Mouse (Mus musculus): ENCODE results near the gene Wdr53.

DNA sequence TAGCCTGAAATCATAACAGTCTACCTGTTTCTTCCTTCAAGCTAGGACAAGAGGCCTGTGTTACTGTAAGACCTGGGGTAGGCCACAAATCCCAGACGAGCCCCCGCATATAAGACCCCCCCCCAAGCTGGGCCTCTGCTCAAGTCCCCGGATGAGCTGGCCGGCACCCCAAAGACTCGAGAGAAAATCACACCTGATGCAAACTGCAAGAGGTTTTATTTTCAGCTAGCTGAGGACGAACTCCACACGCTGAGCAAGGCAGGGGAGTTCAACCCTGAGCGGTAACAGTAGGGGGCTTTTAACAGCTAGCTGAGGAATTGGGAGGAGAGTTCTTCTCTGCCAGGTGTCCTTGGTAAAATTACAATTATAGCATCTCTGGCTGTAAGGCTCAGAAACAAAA, 33.2 kb downstream of the Wdr53 start:
- TF ChIP-seq MAZ (IDR thresholded peaks at IDR 0.05; ENCODE audit: low read depth, low read length) = no peak
- no peak for TF ChIP-seq CTCF (conservative IDR thresholded peaks at IDR 0.05 in 1 of 2, IDR thresholded peaks at IDR 0.05 in 1 of 2; ENCODE audit: low read depth in 2 of 2, low read length in 2 of 2)
- TF ChIP-seq BHLHE40 (IDR thresholded peaks at IDR 0.05; ENCODE audit: low read depth, low read length) = no peak
- no peak for TF ChIP-seq POLR2A (IDR thresholded peaks at IDR 0.05; ENCODE audit: low read depth, low read length)
- TF ChIP-seq MEF2A (IDR thresholded peaks at IDR 0.05; ENCODE audit: borderline replicate concordance, low read depth, low read length) = no peak
- no peak for TF ChIP-seq MAX (IDR thresholded peaks at IDR 0.05; ENCODE audit: low read length)
- TF ChIP-seq USF1 (IDR thresholded peaks at IDR 0.05; ENCODE audit: low read depth, low read length) = no peak
- TF ChIP-seq EP300 (IDR thresholded peaks at IDR 0.05; ENCODE audit: low read length) = no peak
